8 mouse cellular contexts compared by ENCODE assay signal in genomic region chr1:151345109-151345862, GRCm38 (mm10). TPM values are rescaled to one million over a fixed set of nuclear protein-coding genes. Genes with fewer than 3 reads are reported as not detected.
DNase-seq lines count a peak whose midpoint lies in the region; ATAC-seq lines count a peak whose summit lies in the region.

No protein-coding gene starts in this region.

- no peaks in the 10 kb centered on the region for H3K27me3 ChIP-seq in hindbrain, embryonic 15.5 days

- no peaks in the 10 kb centered on the region for H3K9me3 ChIP-seq in hindbrain, embryonic 15.5 days

- peak overlapping the region; percentile 91 for H3K4me3 ChIP-seq in hindbrain, embryonic 15.5 days

- peak overlapping the region; percentile 53 for H3K4me2 ChIP-seq in hindbrain, embryonic 15.5 days

- DNase-seq in WW6 (ENCODE audit: low read depth, low spot score), result peak; percentile 61
- peak; percentile 97 to 98 for DNase-seq in cerebellum, postnatal 36 days
- DNase-seq in frontal cortex, postnatal 36 days (ENCODE audit: low spot score in 2 of 2), result peak; percentile 96
- DNase-seq in left cerebral cortex, adult 11 months (ENCODE audit: low spot score), result peak; percentile 88
- DNase-seq in lung, postnatal 36 days, result peak; percentile 97
- DNase-seq in retina, embryonic 14.5 days (ENCODE audit: low spot score), result peak; percentile 93
- peak; percentile 96 to 97 for DNase-seq in thymus, postnatal 36 days

- ATAC-seq in hindbrain, embryonic 15.5 days (ENCODE audit: low FRiP score, low read depth), result peak; percentile 86

- peak overlapping the region; percentile 96 for H3K27ac ChIP-seq in hindbrain, embryonic 15.5 days (replicated peaks)

- peak overlapping the region; percentile 96 for H3K9ac ChIP-seq in hindbrain, embryonic 15.5 days

- peaks cover 41% of the 10 kb centered on the region for H3K4me1 ChIP-seq in hindbrain, embryonic 15.5 days (replicated peaks)

- WGBS in hindbrain, embryonic 15.5 days, result under 1% methylated on average over 55 of the region's 55 CpGs

- 0 out of 2 replicates have a peak, but pooled peaks cover 6% of the 10 kb centered on the region for H3K36me3 ChIP-seq in hindbrain, embryonic 15.5 days

RNA-seq across cellular contexts. Expression of gene Ivns1abp, which starts 1.0 kb away (rescaled TPM):
- polyA plus RNA-seq in hindbrain, embryonic 15.5 days (2015; fragmentation: Nextera tagmentation; extraction: Ambion mirVana), result 223 and 225 TPM in 2 replicates

Comparison
In these comparisons a context has a peak if more than half of its experiments do, and no peak if none do; other contexts are left out.
1. Peak in every context shown above with its lines: DNase-seq, ATAC-seq, H3K4me3 ChIP-seq and H3K27ac ChIP-seq.